Comparison of ENCODE assay signal across 21 mouse cellular contexts in genomic region chr5:140498176-140498575, GRCm38 (mm10). TPM values are rescaled to one million over a fixed set of nuclear protein-coding genes. Genes with fewer than 3 reads are reported as not detected.
"Had no signal": no experiment of that assay in that cellular context is flagged by ENCODE, and none has a peak within 500 bp of the region (broad histone marks: within the 10 kb centered on the region; RNA-seq: fewer than 3 reads in every experiment).

No protein-coding gene starts in this region.

- H3K4me3 ChIP-seq: limb, embryonic 13.5 days; liver, embryonic 13.5 days; midbrain, embryonic 10.5 days; midbrain, embryonic 15.5 days; neural tube, embryonic 13.5 days; stomach, embryonic 15.5 days had no signal

- ATAC-seq: midbrain, embryonic 15.5 days had no signal

- DNase-seq: kidney, adult 11 months; kidney, adult 9 months; kidney, postnatal 36 days; left cerebral cortex, postnatal 4 days; liver, embryonic 13.5 days; lung, embryonic 14.5 days; retina, postnatal 1 day; right cerebral cortex, postnatal 14 days; thymus, adult 2 months; thymus, postnatal 25 days had no signal

- H3K27ac ChIP-seq: kidney, postnatal 0 days; limb, embryonic 13.5 days; liver, embryonic 13.5 days; midbrain, embryonic 10.5 days; midbrain, embryonic 15.5 days; neural tube, embryonic 13.5 days; stomach, embryonic 15.5 days had no signal

RNA-seq across cellular contexts. Expression of gene Gm4869, which starts 52.7 kb away (rescaled TPM):
- total RNA-seq: layer of hippocampus, adult 18-20 months; layer of hippocampus, postnatal 14 days; left cerebral cortex, adult 18-20 months; left cerebral cortex, postnatal 10 days; left cerebral cortex, postnatal 4 days had no signal
- polyA plus RNA-seq: intestine, embryonic 14.5 days; kidney, postnatal 0 days; limb, embryonic 13.5 days; liver, embryonic 13.5 days; lung, embryonic 14.5 days; midbrain, embryonic 10.5 days; midbrain, embryonic 15.5 days; neural tube, embryonic 13.5 days; stomach, embryonic 15.5 days had no signal
